Mouse (Mus musculus) layer of hippocampus, adult 8-10 months (tissue): ENCODE measurements around the gene Prdx5. TPM values are rescaled to one million over a fixed set of nuclear protein-coding genes. Genes with fewer than 3 reads are reported as not detected.
"Not testable (repeated sequence)": the region's sequence is repeated elsewhere in the genome, so short reads cannot be mapped to it uniquely, and the experiment has no call there.

ENCODE experiments used
- DNase-seq, 2 experiments: peaks; one replicate each; pipeline ENCODE4 v3.0.0; 2022; ENCODE audit warnings: low spot score in 2 of 2
- total RNA-seq, 4 experiments: library from RNA; stranded (reverse); gene quantifications; 2 replicates each; pipeline ENCODE4 v1.2.4; 2022

Prdx5 gene
- total RNA-seq, 4 experiments from 2014 or later: 279 to 406 (median 342) TPM

DNA sequence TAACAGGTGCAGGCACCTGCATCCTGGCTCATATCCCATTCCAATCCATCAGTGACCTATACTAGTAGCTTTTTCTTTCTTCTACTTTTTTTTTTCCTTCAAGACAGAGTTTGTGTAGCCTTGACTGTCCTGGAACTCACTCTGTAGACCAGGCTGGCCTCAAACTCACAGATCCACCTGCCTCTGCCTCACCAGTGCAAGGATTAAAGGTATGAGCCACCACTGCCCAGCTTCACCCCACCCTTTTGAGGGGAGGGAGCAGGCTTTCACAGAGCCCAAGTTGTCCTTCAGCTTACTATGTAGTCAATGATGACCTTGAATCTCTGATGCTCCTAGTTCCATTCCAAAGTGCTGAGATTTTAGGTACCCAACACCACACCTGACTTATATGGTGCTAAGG, 9.5 kb upstream of the Prdx5 start:
- DNase-seq: no peak

DNA sequence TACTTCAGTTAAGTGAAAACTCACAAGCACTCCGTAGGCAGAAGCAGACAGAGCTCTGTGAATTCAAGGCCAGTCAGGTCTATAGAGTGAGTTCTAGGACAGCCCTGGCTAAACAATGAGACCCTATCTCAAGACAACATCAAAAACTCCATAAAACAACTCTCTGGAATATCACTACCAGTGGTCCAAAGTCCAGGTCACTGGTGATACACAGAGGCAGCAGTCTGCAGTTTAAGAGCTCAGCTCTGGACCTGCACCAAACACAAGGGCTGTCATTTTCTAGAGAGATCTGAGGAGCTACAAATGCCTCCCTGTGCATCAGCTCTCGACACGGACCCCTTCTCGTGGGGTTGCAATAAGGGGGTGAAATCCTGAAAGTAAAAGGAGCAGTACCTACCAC, 8.4 kb upstream of the Prdx5 start:
- DNase-seq: no peak

DNA sequence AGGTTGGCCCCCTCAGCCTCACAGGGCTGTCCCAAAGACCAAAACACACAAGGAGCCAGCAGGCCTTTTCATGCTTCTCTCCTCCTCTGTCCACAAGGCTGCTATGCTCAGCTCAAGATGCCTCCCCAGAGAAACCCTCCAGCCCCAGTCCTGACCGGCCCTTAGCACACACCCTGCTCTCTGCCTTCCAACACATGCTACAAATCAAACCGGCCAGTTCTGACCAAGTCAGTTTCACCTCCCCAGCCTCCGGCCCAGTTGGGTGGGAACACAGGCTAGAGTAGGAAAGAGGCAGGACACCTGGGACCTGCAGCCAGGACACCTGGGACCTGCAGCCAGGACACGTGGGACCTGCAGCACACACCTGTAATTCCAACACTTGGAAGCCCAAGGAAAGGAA, 6.6 kb upstream of the Prdx5 start:
- DNase-seq: no peak

DNA sequence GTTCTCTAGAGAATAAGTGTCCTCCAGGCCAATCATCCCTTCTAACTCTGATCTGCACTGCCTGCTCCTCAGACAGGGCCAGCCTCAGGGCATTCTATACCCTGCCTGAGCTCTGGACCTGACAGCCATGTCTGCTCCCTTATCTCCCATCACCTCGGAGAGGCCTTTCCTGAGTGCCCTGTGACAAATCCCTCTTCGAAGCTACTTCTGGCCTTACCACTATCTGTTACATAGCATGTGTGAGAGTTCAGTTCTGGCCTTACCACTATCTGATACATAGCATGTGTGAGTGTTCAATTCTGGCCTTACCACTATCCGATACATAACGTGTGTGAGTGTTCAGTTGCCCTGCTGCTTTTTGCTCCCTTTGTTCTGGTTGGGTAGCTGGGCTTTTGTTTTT, 5.4 kb upstream of the Prdx5 start:
- DNase-seq: no peak

DNA sequence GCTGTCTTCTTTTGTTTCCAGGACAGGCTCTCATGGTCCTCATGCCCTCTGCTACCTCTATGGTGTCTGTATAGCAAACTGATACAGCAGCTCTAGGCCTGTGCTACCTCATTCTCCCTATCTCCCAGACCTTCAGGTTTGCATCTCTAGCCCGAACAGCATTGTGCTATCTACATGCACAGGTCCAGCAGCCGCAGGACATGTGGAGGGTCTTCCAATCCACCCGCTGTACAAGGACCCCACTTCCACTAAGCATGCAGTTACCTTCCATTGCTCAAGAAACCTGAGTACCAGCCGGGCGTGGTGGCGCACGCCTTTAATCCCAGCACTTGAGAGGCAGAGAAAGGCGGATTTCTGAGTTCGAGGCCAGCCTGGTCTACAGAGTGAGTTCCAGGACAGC, 4.6 kb upstream of the Prdx5 start:
- DNase-seq: no peak

DNA sequence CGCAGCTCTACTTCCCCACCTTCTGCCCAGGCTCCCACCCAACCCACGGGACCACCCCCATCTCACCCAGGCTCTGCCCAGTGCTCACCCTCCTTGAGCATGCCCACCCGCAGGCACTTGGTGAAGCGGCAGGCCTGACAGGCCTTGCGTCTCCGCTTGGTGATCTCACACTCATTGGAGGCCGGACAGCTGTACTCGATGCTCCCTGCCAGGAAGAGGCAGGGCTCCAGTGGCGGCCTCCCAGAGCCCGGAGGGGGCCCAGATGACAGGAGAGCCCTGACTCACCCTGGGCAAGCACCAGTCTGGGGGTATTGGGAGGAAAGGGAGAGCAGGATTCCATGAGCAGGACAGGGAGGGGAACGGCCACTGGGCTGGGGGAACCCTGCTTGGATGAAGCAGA, 4.1 kb upstream of the Prdx5 start:
- no peak for DNase-seq

DNA sequence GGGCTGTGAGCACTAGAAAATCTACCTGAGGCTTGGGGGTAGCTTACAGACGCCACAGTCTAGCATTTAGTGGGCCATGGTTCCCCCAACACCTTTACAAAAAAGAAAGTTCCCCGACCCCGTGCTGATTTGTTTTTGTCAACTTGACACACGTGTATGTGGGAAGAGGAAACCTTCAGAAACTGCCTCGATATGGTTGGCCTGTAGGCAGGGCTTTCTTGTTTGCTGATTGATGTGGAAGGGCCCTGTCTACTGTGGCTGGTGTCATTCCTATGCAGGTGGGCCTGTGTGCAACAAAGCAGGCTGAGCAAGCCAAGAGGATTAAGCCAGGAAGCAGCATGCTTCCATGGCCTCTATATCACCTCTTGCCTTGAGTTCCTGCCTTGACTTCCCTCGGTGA, 3.1 kb upstream of the Prdx5 start:
- no peak for DNase-seq

DNA sequence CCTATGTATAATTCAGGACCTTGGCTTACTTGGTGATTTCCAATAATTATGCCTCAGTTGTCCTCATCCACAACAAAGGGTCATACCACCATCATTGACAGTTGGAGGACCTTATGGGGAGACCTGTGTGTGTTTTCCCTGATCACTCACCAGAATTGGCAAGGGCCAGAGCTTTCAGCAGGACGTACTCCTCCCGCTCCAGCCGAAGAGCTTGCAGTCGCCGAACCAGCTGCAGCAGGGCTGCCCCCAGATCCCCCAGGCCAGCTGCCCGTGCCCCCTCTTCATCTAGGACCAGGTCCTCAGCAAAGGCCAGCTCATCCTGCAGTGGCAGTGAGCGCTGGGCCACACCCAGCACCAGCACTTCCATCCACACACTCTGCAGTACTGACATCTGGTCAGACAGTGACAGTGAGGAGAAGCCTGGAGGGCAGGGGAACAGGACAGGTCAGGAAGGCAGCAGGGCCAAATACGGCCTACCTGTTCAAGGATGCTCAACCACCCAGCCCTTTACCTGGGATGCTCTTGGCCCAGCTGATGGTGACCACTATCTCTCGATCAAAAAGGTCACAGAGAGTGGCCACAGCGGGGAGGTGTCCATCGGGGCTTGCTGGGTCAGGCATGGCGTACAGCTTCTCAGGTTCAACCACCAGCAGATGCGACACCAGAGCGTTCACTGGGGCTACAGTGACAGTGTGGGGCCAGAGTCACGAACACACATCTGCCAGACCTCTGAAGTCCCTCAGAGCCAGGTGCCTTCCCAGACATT, 2.5 kb upstream of the Prdx5 start:
- DNase-seq: no peak

DNA sequence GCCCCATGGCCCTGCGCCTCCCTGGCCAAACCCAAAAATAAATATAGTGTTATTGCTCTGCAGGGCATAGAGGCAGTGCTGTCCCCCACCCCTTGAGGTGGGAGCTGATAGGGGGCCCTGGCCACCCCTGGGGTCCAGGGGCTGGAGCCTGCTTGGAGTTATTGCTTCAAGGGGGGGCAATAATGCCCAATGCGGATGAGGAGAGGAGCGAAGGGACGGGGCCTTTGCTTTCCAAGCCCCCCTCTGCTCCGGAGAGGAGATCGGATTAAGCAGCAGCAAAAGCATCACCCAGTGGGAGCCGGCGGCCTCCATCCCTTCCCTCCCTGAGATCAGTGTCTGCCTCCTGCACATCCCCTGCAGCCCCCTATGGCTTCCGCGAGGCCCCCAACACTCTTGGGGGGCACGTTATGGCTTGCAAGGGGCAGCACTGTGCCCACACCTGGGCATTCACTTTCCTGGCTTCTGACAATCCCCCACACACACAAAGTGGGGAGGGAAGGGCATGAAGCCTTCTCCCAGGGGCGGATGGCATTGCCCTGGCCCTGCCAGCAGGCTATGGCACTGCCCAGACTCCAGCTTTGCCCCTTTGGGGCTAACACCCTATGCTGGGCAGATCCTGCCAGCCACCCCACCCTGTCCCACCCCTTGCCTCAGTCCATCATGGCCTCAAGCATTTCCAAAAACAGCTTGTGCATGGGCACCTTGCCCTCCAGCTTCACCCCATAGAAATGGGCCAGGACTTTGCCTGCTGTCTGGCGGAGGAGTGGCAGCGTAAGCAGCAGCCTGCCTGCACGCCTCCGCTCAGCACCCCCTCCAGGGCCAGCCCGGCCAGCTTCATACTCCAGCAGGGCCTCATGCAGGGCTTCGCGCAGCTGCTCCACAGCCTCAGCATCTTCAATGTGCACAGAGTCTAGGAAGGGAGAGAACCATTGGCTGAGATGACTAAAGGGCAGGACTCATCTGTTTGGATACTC, 1.5 kb upstream of the Prdx5 start:
- no peak for DNase-seq

DNA sequence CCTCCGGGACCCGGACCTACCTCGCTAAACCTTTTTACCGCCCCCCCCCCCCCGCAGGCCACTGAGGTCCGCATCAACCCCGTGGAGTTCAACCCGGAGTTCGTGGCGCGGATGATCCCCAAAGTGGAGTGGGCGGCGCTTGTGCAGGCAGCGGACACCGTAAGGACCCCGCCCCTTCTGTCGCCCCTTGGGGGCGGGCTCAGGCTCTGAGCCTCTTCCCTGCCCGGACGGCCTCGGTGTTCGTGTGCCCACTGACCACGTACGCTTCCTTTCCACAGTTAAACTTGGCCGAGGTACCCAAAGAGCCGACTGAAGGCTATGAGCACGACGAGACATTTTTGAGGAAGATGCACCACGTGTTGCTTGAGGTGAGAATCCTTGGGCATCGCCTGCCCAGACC, 400 bp upstream of the Prdx5 start:
- DNase-seq: not testable (repeated sequence)

DNA sequence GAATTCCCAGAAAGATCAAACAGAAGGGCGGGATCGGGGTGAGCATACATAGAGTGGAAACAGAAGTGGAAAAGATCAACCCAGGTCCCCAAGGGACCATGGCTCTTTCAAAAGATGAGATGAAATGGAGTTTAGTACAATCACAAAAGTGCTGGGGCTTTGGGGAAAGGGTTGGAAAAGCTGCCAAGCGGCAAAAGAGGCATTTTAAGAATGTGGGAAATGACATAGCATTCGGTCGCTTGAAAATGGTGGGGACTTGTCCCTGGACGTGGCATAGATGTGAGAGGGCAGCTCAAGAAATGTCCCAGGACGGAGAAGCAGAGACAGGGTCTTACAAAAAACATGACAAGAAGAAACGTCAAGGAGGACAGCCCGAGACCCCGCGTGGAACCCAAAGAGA, 885 bp downstream of the Prdx5 start:
- no peak for DNase-seq

DNA sequence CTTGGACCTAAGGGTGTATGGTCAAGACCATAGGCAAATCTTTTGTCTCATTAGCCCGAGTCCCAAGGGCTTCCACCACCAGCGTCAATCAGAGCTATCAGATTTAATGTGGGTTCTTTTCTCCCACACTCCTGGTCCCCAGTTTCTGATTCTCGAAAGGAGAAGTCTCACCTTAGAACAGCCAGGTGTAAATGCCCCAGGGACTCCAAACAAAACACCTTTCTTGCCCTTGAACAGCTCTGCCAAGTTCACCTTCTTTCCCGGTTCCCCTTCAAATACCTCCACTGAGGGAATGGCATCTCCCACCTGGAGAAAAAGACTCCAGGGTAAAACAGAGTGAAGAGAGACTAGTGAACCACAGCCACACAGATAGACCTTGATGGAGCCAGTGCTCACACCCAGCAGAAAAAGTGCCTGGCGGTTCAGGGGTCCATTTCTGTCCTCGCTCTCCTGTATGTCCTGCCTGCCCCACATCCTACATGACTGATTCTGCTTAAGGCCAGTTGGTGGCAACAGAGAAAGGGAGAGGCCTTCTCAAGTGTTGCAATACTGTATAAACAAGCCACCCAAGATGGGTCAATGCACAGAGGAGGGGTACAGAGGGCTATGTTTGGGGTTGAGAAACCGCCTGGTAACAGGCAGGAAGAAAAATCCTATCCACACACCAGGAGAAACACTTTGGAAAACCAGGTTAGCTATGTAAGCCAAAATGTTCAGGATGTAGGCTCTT, 1.9 kb downstream of the Prdx5 start:
- DNase-seq: no peak

DNA sequence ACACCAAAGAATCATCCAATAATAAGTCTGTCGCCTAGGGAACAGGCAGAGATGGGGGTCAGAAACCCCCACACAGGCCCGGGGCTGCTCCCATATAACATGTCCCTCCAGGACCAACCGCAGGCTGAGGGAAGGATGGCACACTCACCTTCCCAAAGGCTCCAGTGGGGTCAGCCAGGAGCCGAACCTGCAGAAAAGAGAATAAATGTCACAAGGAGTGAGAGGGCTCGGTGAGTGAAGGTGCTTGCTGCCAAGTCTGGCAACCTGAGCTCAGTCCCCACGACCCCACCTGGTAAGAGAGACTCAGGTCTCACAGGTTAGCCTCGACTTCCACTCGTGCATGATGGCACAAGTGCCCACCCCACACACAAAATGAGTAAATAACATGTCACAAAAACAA, 2.8 kb downstream of the Prdx5 start:
- DNase-seq: no peak

DNA sequence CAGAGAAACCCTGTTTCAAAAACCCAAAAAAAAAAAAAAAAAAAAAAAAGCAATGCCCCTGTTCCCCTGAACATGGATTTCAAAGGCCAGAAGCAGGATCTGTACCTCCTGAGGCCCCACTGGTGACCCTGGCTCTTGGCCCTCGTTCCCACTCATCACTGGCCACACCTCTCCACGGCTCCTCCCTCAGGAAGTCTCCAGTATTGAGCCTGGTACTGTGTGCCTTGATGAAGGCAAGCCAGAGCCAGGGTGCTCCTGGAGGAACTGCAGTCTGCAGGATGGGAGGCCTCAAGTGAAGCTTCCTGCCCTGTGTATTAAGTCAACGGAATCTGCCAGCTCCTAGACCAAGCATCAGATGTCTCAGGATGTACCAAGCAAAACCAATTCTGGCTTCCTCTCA, 3.7 kb downstream of the Prdx5 start:
- DNase-seq: no peak

DNA sequence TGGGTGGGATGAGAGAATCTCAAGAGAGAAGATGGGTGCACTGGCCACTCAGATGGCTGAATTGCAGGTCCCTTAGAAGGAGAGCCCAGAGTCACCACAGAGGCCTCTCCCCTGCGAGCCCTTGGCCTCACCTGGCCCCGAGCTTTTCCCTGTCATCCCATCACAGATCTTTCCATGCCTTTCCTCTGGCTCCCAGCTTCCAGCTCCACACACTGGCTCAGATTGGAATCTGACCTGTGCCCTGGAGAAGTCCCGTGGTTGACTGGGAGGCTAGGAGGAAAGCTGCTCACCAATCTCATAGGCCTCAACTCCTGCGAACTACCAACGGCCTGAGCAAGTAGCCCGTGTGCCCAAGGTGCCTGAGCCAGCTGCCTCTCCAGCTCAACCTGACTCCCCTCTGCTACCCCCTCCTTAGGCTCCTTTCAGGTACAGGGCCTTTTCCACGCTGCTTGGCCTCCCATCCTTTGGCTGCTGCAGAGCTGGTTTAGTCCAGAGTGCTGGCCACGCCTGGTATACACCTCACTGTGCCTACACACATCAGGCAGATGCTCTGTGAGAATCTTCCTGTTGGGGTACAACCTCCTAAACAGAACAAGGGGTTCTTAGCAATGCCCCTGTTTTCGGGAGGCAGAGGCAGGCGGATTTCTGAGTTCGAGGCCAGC, 4.3 kb downstream of the Prdx5 start:
- no peak for DNase-seq

DNA sequence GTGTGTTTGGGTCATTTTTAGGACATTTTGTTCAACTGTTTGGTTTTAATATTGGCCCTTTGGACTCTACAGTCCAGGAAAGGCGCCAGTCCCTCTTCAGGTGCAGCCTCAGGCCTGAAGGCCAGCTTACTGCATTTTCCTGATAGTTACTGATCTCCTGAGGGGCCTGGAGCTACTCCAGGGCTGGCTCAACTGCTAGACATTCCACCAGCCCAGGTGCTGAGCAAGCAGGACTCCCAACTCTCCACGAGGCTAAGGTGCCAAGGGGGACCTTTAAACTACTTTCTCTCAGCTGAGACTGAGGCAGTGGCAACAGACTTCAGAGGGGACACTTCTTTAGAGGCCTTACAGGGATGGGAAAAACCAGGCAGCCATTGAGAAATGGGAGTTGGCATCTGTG, 5.1 kb downstream of the Prdx5 start:
- no peak for DNase-seq

DNA sequence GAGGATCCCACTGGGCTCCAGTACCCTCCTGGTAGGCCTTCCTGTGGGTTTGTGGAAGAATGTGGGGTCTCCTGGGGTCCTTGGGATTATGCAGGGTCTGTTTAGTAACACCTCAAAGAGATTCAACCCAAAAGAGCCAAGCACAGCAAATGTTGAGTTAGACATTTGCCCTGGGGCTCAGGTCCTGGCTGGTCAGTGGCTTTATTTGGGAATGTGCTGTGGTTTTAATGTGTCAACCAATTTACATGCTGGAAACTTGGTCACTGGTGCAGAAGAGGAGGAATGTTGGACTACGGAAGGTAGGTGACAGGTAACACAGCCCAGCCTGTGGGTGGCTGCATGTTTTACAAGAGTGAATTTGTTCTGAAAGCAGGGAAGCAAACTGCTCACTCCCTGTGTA, 6.9 kb downstream of the Prdx5 start:
- DNase-seq: no peak

DNA sequence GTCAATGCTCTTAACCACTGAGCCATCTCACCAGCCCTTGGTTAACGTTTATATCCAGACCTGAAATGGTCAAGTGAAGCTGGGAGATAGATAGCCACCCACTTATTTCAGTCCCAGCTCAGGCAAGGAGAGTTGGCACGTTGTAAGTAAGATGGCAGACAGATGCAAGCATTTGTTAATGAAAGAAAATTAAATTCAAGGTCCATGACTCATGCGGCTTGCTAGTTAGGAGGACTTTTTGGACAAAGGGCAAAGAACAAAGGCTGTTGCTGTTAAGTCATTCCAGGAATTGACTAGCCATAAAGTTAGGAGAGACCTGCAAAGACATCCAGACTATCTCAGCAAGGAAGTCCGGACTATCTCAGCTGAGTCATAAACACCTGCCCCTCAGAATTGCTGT, 10.3 kb downstream of the Prdx5 start:
- no peak for DNase-seq

DNA sequence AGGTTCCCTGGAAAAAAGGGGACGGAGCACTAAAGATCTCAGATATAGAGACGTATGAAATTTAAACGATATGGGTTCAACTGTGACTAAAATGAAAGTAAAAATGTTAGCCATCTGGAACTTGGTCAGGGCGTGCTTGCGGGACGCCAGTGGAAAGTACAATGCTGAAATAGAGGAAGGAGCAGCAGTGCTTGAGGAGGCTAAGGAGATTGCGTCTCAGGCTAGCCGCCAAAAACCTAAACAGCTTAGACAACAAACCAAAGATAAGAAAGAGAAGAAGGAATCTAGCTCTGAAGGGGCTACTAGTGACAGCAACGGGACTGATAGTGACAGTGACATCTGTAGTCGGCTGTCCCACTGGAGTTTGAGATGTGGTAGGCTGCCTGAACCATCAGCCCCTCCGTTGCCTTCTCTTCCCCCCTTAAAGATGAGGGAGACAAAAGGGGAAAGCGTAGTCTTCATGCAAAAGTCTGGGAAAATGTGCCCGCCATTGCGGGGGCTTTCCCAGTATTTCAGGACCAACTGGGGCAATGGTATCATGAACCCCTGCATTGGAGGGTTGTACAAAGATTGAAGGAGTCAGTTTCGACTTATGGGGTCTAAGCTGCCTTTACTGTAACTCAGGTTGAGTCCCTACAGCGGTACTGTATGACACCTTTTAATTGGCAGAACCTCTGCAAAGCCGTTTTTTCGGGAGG, 14.1 kb downstream of the Prdx5 start:
- not testable (repeated sequence) for DNase-seq

DNA sequence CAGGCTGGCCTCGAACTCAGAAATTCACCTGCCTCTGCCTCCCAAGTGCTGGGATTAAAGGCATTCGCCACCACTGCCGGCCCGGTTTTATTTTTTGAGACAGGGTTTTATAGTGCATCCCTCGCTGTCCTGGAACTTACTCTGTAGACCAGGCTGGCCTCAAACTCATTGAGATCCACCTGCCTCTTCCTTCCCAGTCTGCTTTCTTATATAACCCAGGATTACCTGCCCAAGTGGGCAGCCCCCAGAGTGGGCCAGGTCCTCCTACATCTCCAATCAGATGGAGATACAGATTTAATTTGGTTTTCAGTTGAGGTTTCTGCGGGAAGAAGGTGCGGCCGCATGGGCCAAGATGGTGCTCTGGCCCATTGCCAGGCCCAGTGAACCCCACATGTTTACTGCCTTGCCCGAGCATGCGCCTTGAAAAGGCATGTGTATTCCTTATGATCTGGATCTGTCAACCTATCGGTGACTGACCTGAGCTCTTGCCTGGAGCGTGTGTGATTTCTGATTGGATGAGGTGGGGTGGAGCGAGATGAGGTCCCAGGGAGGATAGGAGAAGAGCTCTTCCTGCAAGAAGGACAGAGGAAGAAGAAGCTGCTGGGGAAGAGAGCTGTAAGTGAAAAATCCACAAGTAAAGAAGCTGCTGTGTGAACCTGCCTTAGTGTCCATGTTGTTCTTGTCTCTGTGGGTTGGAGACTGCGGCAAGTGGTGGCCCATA, 16.0 kb downstream of the Prdx5 start:
- no peak for DNase-seq
